Mouse (Mus musculus) mouse trophoblast stem cell (cell line): ENCODE results near the gene Pde3b.
"Not testable (repeated sequence)": the region's sequence is repeated elsewhere in the genome, so short reads cannot be mapped to it uniquely, and the experiment has no call there.

Experiments used
- in situ Hi-C, 2 experiments: fragments of 300-500 bp; cut with MseI, MboI; formaldehyde crosslinking; loops; 2 replicates in 1 of 2; 3 replicates in 1 of 2; pipeline ENCODE4 v1.15.1; 2025

Gene Pde3b

DNA sequence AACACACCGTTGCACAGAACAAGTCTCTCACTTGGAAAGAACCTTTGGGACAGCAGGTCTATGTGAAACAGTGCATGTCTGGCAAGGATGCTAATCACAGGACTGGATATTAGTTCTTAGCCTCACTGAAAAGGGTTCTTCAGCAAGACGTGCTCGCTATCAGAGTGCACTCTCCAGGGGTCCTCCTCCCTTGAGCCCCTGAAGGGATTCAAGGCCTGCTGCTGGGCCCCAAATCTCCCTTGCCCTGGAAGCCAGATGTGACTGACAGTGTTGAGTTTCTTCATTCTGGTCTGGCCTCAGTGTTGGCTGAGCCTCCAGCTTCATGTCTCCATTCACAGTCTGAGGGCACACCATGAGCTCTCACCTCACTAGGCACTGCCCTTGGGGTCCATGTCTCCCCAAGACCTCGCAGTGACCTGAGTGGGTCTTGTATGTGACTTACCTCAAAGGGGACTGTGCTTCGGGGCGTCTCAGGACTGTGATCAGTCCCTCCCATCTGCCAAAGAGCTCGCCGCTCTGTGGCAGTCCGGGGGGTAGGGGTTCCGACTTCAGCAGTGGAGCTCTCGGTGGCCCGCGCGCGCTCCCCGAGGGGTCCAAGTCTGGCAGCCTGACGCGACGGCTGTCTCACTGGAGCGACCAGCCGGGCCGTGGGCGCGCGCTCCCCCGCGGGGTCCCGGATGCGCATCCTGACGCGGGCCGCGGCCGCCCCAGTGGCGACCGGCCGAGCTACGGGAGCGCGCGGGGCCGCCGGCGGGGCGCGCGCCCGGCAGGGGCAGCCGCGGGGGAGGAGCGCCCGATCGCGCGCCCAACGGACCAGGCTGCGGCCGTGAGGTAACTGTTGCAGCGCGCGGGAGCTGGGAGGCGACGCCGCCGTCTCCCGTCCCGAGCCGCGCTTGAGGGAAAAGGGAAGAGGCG, at the start of gene Pde3b:
Gene Pde3b (plus strand): TSS at position 861 of the 915 bp plus-strand sequence.
- in situ Hi-C loops, result no loop called here

- in situ Hi-C loops, result no loop called here
Measured at GRCm38 (mm10) chr7:114402130-114402529, 13.0 kb upstream of the Pde3b start.

DNA sequence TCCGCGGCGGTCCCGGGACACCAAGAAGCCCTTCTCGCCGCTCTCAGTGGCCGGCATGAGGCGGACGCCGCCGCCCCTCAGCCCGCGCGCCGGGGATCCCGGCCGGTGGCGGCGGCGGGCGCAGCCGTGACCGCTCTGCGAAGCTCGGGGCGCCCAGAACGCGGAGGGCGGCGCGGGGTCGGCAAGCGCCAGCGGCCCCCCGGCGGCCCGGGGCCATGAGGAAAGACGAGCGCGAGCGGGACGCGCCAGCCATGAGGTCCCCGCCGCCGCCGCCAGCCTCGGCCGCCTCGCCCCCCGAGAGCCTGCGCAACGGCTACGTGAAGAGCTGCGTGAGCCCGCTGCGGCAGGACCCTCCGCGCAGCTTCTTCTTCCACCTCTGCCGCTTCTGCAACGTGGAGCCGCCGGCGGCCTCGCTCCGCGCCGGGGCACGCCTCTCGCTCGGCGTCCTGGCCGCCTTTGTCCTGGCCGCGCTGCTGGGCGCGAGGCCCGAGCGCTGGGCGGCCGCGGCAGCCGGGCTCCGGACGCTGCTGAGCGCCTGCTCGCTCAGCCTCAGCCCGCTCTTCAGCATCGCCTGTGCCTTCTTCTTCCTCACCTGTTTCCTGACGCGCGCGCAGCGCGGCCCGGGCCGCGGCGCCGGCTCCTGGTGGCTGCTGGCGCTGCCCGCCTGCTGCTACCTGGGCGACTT, 397 bp downstream of the Pde3b start:
- in situ Hi-C loops, result no loop called here

- in situ Hi-C loops, result no loop called here
Measured at GRCm38 (mm10) chr7:114416021-114416845, 1.2 kb downstream of the Pde3b start.

DNA sequence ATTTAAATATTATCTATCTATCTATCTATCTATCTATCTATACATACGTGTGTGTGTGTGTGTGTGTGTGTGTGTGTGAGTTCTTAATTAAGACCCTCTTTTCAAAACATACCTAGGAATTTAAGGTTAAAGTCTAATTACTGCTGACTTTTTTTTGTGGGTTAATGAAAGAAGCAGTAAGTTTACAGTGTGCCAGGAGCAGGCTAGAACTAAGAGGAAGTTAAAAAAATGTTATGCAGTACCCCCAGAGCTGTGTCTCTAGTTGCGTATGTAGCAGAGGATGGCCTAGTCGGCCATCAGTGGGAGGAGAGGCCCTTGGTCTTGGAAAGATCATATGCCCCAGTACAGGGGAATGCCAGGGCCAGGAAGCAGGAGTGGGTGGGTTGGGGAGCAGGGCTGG, 4.2 kb downstream of the Pde3b start:
- in situ Hi-C loops, result not testable (repeated sequence)

DNA sequence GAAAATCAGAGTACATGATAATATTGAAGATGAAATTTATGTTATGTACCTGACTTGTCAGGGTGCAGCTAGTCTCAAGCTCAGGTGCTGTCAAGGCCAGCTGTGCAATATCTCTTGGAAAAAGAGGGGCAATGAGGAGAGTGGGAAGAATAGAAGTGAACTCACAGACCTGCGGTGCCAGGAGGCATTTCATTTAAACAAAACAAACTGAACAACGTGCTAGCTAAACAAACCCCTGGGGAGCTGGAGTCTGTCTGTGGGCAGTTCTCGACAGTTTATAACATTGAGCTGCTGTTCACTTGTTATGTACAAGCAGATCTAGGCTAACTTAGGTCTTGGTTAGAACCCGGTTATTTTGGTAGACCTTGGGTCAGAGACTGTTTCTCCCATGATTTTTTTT, 5.8 kb downstream of the Pde3b start:
- in situ Hi-C loops, result no loop called here

DNA sequence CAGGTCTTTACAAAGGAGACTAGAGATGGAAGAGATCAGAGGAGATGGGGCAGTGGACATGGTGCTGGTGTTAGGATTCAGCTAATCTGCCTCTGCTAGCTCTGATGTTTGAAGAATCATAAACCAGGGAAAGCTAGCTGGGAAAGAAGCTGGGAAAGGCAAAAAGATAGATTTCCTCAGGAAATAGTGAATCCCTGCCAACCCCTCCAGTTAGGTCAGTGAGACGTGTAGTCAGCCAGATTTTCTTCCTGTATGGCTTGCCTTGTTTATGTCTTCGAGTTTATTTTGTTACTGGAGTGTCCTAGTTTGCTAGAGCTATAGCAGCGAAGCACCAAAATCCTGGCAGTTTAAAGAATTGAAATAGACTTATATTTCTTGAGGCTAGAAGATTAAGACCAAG, 7.1 kb downstream of the Pde3b start:
- in situ Hi-C loops, result no loop called here

GRCm38 (mm10) chr7:114429768-114430167, 14.7 kb downstream of the Pde3b start:
- in situ Hi-C loops, result no loop called here

DNA sequence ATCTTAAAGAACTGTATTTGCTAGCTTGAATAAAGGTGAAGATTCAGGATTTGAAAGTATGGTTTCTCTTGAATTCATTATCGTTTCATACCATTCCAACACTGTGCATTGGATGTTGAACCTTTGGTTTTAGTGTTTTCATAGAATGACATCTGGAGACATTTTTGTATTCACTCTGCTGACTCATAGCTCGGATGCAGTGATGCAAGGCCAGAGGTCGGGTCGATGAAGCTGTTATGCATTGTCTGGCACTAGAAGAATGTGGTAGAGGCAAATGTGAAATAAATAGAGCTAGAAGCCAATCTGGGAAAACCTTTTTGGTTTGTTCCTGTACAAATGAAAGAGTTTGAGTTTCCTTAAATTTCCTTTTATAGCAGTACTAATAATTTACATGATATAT, 16.9 kb downstream of the Pde3b start:
- in situ Hi-C loops, result no loop called here

DNA sequence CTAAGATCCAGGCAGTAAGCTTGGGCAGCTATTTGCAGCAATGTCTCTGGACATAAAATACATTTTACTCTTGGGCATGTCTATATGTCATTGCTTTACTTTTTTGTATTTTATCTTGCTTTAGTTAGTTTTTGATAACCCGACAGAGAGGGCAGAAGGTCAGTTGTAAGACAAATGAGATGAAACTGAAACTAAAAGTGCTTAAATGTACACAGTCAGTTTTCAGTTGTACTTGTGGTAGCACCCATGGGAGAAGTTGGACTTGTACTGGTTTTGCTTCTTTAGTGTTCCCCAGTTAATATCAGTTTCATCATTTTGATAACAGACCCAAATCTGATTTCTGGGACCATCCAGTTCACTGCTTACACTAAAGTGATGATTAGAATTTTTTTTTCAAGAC, 24.6 kb downstream of the Pde3b start:
- in situ Hi-C loops, result no loop called here

- in situ Hi-C loops, result no loop called here
Measured at GRCm38 (mm10) chr7:114440494-114440893, 25.4 kb downstream of the Pde3b start.

DNA sequence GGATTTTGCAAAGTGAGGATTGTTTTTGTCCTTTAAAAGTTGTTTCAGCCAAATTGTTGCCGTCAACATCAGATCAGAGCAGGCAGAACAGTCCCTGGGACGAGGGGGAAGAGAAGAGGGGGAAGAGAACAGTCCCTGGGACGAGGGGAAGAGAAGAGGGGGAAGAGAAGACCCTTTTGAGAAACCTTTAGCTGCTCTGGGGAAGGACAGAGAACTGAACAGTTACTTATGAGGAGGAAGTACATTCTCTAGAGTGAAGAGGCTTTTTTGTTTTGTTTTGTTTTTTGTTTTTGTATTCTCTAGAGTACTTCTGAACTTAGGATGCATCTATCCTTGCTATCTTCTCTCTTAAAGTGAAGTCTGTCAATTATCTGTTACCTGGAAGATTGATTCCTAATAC, 37.8 kb downstream of the Pde3b start:
- in situ Hi-C loops, result no loop called here

DNA sequence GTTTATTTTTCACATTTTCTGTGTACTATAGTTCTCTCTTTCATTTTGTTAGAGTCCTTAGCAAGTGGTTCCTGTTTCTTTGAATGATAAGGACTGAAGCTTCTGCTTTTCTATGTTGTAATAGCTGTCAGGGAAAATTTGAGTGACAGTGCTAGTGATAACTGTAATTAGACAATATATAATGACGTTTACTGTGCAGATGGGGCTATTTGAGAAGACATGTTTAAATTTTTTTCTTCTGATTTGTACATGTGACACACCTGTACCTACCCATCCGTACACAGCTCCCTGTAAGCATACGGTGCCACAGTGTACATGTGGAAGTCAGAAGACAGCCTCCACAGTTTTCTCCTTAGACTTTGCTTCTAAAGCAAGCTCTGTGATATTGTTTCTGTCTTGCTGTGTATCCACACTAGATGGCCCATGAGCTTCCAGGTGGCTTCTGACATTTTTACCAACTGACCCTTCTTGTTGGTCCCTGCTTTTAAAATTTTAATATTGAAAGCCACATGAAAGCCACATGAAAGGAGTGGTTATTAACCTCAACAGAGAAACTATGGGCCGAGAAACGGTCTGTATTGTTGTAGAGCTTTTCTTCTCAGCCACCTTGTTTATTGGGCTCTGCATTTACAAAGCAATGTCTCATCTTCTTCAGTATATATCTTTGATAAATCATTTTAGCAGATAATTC, 38.4 kb downstream of the Pde3b start:
- in situ Hi-C loops, result no loop called here

- in situ Hi-C loops, result no loop called here
Measured at GRCm38 (mm10) chr7:114454858-114455257, 39.8 kb downstream of the Pde3b start.

DNA sequence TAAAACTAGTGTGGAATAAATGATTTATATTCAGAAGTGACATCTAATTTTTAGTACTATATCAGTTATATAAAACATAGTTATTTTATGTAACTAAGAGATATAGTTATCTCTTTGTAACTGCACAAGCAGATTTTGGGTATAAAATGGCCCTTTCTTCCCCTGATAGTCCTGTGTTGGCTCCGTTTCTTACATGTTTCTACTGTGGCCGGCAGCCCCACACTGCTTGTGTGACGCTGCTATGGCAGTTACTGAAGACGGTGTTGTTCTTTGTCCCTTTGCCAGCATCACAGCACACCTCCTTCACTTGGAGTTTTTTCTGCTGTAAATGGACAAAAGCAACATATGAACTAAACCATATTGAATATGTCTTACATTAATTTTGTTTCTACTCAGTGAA, 41.8 kb downstream of the Pde3b start:
- in situ Hi-C loops, result no loop called here

DNA sequence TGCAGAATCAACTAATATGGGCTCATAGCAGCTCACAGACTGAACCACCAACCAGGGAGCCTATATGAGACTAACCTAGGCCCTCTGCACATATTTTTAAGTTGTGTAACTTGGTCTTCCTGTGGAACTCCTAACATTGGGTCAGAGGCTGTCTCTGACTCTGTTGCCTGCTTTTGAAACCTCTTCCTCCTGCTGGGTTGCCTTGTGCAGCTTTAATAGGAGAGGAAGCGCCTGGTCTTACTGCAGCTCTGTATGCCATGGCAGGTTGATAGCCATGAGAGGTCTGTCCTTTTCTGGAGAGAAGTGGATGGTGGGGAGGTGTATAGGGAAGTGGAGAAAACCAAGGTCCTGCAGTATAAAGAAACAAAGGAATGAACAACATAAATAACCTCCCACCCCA, 44.8 kb downstream of the Pde3b start:
- in situ Hi-C loops, result no loop called here

DNA sequence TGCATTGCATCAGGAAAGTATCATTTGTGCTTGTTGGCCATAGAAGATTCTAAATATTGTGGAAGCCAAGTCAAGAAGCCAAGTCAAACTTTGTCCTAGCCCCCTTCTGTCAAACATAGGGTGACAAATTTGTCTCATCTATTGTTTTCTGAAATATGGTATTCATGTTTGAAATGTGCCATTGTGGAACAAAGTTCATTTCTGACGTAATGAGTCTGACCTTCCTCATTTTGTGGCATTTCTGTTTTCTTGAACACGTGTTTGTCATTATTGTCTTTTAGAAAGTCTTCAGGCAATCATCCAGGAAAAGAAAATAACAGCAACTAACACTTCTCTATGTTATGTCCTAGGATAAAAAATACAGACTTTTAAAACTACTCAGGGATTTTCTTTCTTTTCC, 46.6 kb downstream of the Pde3b start:
- in situ Hi-C loops, result no loop called here

GRCm38 (mm10) chr7:114466358-114466757, 51.3 kb downstream of the Pde3b start:
- in situ Hi-C loops, result no loop called here

DNA sequence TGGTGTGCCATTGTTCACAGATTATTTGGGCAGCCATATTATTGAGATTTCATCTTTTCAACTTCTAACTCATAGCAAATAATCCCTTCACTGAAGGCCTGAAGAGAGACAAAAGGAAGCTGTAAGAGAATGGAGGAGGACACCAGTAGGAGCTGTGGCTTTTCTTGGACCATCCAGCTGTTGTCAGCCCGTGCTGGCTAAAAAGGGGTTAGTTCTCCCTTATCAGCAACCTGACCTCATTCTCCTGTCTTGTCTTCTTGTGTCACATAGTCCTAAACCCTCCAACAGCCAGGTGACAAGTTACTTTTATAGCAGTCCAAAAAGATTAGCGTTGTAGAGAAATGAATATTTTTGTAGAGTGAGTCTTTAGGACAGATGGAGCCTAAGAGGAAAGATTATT, 57.4 kb downstream of the Pde3b start:
- in situ Hi-C loops, result no loop called here

DNA sequence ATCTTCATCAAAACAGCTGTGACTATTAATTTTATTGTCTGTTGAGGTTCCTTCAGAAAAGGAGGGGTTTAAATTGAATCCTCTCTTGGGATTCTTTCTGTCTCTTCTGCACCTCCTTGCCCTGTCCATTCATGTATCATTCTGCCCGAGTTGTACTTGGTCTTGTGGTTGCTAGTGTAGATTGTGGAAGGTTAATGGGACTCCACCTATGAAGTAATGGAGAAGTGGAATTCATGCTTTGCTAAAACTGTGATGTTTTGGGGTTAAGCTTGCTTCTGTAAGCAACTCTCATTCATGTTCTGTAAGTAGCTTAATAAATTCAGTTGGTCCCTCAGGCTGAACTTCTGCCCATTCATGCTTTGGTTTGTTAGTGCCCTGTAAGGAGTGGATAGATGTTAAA, 59.8 kb downstream of the Pde3b start:
- in situ Hi-C loops, result no loop called here

GRCm38 (mm10) chr7:114477884-114478283, 62.8 kb downstream of the Pde3b start:
- in situ Hi-C loops, result no loop called here

- in situ Hi-C loops, result no loop called here
Measured at GRCm38 (mm10) chr7:114478901-114479300, 63.8 kb downstream of the Pde3b start.
